Mouse (Mus musculus) cerebellum, adult 2 months (tissue): Measurements from ENCODE around the gene Arhgap19.

Source experiments
- CTCF ChIP-seq: fragments of 200-500 bp; IDR thresholded peaks from 2 replicates; pipeline ENCODE4 v1.5.1; 2011; ENCODE audit warnings: low read depth, mild to moderate bottlenecking, control low read depth, low read length, moderate library complexity, borderline replicate concordance; ENCODE audit not compliant: insufficient read depth
- POLR2A ChIP-seq: fragments of 200-500 bp; IDR thresholded peaks from 2 replicates; pipeline ENCODE4 v1.6.1; 2011; ENCODE audit warnings: low read length, control low read depth, borderline replicate concordance; ENCODE audit not compliant: insufficient read depth

GRCm38 (mm10) chr19:41737657-41738428 lies 64.0 kb downstream of the Arhgap19 start:
- TF ChIP-seq POLR2A (no peak), CTCF (no peak)
